9 mouse cellular contexts compared by ENCODE assay signal in the genomic region with DNA sequence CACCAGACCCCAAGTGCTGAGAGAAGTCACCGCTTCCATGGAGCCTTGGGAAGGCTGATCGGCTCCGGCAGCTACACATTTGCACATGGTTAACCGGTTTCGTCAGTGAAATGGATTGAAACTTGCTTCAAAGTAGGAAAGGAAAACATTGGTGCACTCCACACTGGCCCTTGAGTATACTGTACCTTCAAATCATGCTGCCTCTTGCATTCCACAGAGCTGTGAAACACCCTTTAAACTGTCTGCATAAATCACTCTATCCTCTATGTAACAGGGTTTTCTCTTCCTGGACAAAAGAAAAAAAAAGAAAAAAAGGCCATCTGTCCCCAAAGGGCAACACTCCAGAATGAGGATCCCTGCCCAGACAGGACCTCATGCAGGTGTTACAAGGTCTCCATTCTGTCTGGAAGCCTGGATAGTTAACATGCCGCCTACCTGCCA. TPM values are rescaled to one million over a fixed set of nuclear protein-coding genes. Genes with fewer than 3 reads are reported as not detected.
DNase-seq lines count a peak whose midpoint lies in the region; ATAC-seq lines count a peak whose summit lies in the region.
"Had no signal": no experiment of that assay in that cellular context is flagged by ENCODE, and none has a peak within 500 bp of the region (broad histone marks: within the 10 kb centered on the region; RNA-seq: fewer than 3 reads in every experiment).

No protein-coding gene starts in this region.

- H3K27me3 ChIP-seq in heart, embryonic 10.5 days (ENCODE audit: insufficient read depth, poor library complexity, severe bottlenecking): no peaks in the 10 kb centered on the region
- no peaks in the 10 kb centered on the region for H3K27me3 ChIP-seq in embryonic facial prominence, embryonic 15.5 days
- no peaks in the 10 kb centered on the region for H3K27me3 ChIP-seq in lung, embryonic 15.5 days

- no peak overlapping the region for H3K9ac ChIP-seq in embryonic facial prominence, embryonic 15.5 days
- H3K9ac ChIP-seq in lung, embryonic 15.5 days: no peak overlapping the region

- WGBS in heart, embryonic 10.5 days: 74% methylated on average over 6 of the region's 6 CpGs
- WGBS in embryonic facial prominence, embryonic 15.5 days: 49% methylated on average over 6 of the region's 6 CpGs
- 53% methylated on average over 6 of the region's 6 CpGs for WGBS in lung, embryonic 15.5 days

- H3K4me1 ChIP-seq in heart, embryonic 10.5 days: peaks cover 25% of the 10 kb centered on the region
- H3K4me1 ChIP-seq in embryonic facial prominence, embryonic 15.5 days: peaks cover 18% of the 10 kb centered on the region
- peaks cover 34% of the 10 kb centered on the region for H3K4me1 ChIP-seq in lung, embryonic 15.5 days

- peak; percentile 86 for ATAC-seq in cerebellum, adult (ENCODE audit: insufficient number of reproducible peaks, low FRiP score, low TSS enrichment)
- ATAC-seq in embryonic facial prominence, embryonic 15.5 days (ENCODE audit: insufficient number of reproducible peaks, low FRiP score, low TSS enrichment, low read depth): no peak
- ATAC-seq in lung, embryonic 15.5 days (ENCODE audit: borderline replicate concordance, extremely low read depth, low FRiP score, low TSS enrichment): peak; percentile 76; the same call in 1 of the 2 replicates

- peak overlapping the region; percentile 40 for H3K4me2 ChIP-seq in embryonic facial prominence, embryonic 15.5 days (replicated peaks)
- peak overlapping the region; percentile 30; the same call in 1 of the 2 replicates for H3K4me2 ChIP-seq in lung, embryonic 15.5 days

- H3K4me3 ChIP-seq in heart, embryonic 10.5 days: no peak overlapping the region
- H3K4me3 ChIP-seq in embryonic facial prominence, embryonic 15.5 days (replicated peaks): no peak overlapping the region
- no peak overlapping the region for H3K4me3 ChIP-seq in lung, embryonic 15.5 days
- H3K4me3 ChIP-seq: erythroblast, embryonic 14.5 days had no signal

- intact Hi-C loops in heart, postnatal 25 days (cut with DNase I): no loop called here

- H3K36me3 ChIP-seq in heart, embryonic 10.5 days: no peaks in the 10 kb centered on the region
- no peaks in the 10 kb centered on the region for H3K36me3 ChIP-seq in embryonic facial prominence, embryonic 15.5 days
- no peaks in the 10 kb centered on the region for H3K36me3 ChIP-seq in lung, embryonic 15.5 days

- 0 out of 2 replicates have a peak overlapping the region, but pooled peaks have one; percentile 79 for H3K27ac ChIP-seq in heart, embryonic 10.5 days
- H3K27ac ChIP-seq in embryonic facial prominence, embryonic 15.5 days (replicated peaks): peak overlapping the region; percentile 85
- peak overlapping the region; percentile 93 for H3K27ac ChIP-seq in lung, embryonic 15.5 days

- DNase-seq in heart, embryonic 10.5 days (ENCODE audit: low spot score): no peak
- DNase-seq in heart, postnatal 25 days (ENCODE audit: low spot score): no peak
- DNase-seq in layer of hippocampus, adult 18-20 months (ENCODE audit: low spot score in 2 of 2): no peak
- DNase-seq in gastrocnemius, postnatal 4 days (ENCODE audit: low spot score in 2 of 2): no peak
- DNase-seq in yolk sac, embryonic 10.5 days (ENCODE audit: low spot score): no peak

- no peaks in the 10 kb centered on the region for H3K9me3 ChIP-seq in heart, embryonic 10.5 days
- no peaks in the 10 kb centered on the region for H3K9me3 ChIP-seq in embryonic facial prominence, embryonic 15.5 days (replicated peaks)
- H3K9me3 ChIP-seq in lung, embryonic 15.5 days: no peaks in the 10 kb centered on the region

RNA-seq across cellular contexts. Expression of a gene that starts 48.8 kb away (rescaled TPM):
- polyA plus RNA-seq in heart, embryonic 10.5 days (2016; fragmentation: Nextera tagmentation; extraction: Ambion mirVana): 6.1 and 8.4 TPM in 2 replicates
- total RNA-seq in heart, postnatal 25 days (2021): 10 to 100 TPM; 28.2 to 32.0 TPM
- 11.4 and 12.2 TPM in 2 replicates for polyA plus RNA-seq in embryonic facial prominence, embryonic 15.5 days (2015; fragmentation: Nextera tagmentation; extraction: Ambion mirVana)
- polyA plus RNA-seq in lung, embryonic 15.5 days (2015; fragmentation: Nextera tagmentation; extraction: Ambion mirVana): 9.5 and 10.5 TPM in 2 replicates
- 100 to 1,000 TPM; 103 to 108 TPM for total RNA-seq in layer of hippocampus, adult 18-20 months (2021)
- total RNA-seq in gastrocnemius, postnatal 4 days (2021): 10 to 100 TPM; 52.9 to 53.0 TPM
